Mouse (Mus musculus) CH12.LX (cell line): Measurements from ENCODE around the gene Rell1. TPM values are rescaled to one million over a fixed set of nuclear protein-coding genes. Genes with fewer than 3 reads are reported as not detected.

Experiments
- DNase-seq: peaks from one replicate; pipeline ENCODE4 v3.0.0-alpha.2; 2013; ENCODE audit errors: extremely low read depth
- H3K27ac ChIP-seq: 2 replicates; pipeline ENCODE4 v1.5.1; 2012; ENCODE audit warnings: low read depth, mild to moderate bottlenecking, control low read depth, moderate library complexity; ENCODE audit not compliant: insufficient read depth
- H3K27me3 ChIP-seq: replicated peaks from 2 replicates; pipeline ENCODE3; 2012; ENCODE audit warnings: inconsistent platforms
- H3K36me3 ChIP-seq, 2 experiments: replicated peaks in 1 of 2; 2 replicates each; pipeline versions ENCODE3 to v1.6.1; 2012; ENCODE audit warnings: inconsistent platforms in 1 of 2, low read length in 1 of 2, mild to moderate bottlenecking in 1 of 2, mixed read lengths in 1 of 2, moderate library complexity in 1 of 2; ENCODE audit not compliant: control insufficient read depth in 1 of 2, insufficient read depth in 1 of 2
- H3K4me1 ChIP-seq, 2 experiments: 2 replicates each; pipeline ENCODE4 v1.6.1; 2012; ENCODE audit warnings: inconsistent platforms in 1 of 2, moderate library complexity in 1 of 2; ENCODE audit not compliant: insufficient read depth in 2 of 2, control insufficient read depth in 1 of 2
- H3K4me2 ChIP-seq: 2 replicates; pipeline ENCODE4 v1.6.1; 2012; ENCODE audit warnings: low read depth, mild to moderate bottlenecking, control low read depth; ENCODE audit not compliant: poor library complexity, insufficient read depth, severe bottlenecking
- H3K4me3 ChIP-seq, 3 experiments: fragments of 150-350 bp in 1 of 3; sonication (generic) in 1 of 3; replicated peaks in 1 of 3; 2 replicates each; pipeline versions ENCODE3 to v1.5.1; 2011 to 2012; ENCODE audit warnings: low read depth in 2 of 3, low read length in 2 of 3, mild to moderate bottlenecking in 2 of 3, moderate library complexity in 2 of 3, control low read depth in 1 of 3, improper control_type of control experiment in 1 of 3, inconsistent platforms in 1 of 3, mixed read lengths in 1 of 3; ENCODE audit not compliant: poor library complexity in 1 of 3
- H3K79me2 ChIP-seq: replicated peaks from 2 replicates; pipeline ENCODE4 v1.6.1; 2012; ENCODE audit warnings: mild to moderate bottlenecking, moderate library complexity; ENCODE audit not compliant: control insufficient read depth, poor library complexity, insufficient read depth, severe bottlenecking; ENCODE audit errors: extremely low read depth
- H3K9ac ChIP-seq: 2 replicates; pipeline ENCODE4 v1.6.1; 2012; ENCODE audit warnings: low read depth, mild to moderate bottlenecking, control low read depth, moderate library complexity; ENCODE audit not compliant: insufficient read depth
- H3K9me3 ChIP-seq: replicated peaks from 2 replicates; pipeline ENCODE3; 2012; ENCODE audit warnings: low read length, inconsistent platforms, mixed read lengths
- CTCF ChIP-seq, 2 experiments: IDR thresholded peaks in 1 of 2; conservative IDR thresholded peaks in 1 of 2; 2 replicates each; pipeline ENCODE4 v1.5.1; 2011 to 2012; ENCODE audit warnings: low read depth in 2 of 2, low read length in 2 of 2, improper control_type of control experiment in 1 of 2, inconsistent platforms in 1 of 2, mild to moderate bottlenecking in 1 of 2, moderate library complexity in 1 of 2
- ETS1 ChIP-seq: conservative IDR thresholded peaks from 2 replicates; pipeline ENCODE4 v1.6.1; 2012; ENCODE audit warnings: low read depth, mild to moderate bottlenecking, inconsistent platforms, low read length, improper control_type of control experiment, moderate library complexity
- HCFC1 ChIP-seq: IDR thresholded peaks from 2 replicates; pipeline ENCODE4 v1.6.1; 2012; ENCODE audit warnings: low read depth, mild to moderate bottlenecking, inconsistent platforms, low read length, improper control_type of control experiment
- JUND ChIP-seq: conservative IDR thresholded peaks from 2 replicates; pipeline ENCODE4 v1.6.1; 2011; ENCODE audit warnings: low read depth, low read length, improper control_type of control experiment
- KAT2A ChIP-seq: IDR thresholded peaks from 2 replicates; pipeline ENCODE4 v1.6.1; 2012; ENCODE audit warnings: low read length, improper control_type of control experiment, inconsistent platforms; ENCODE audit not compliant: insufficient replicate concordance
- MAFK ChIP-seq: IDR thresholded peaks from 2 replicates; pipeline ENCODE4 v1.6.1; 2011; ENCODE audit warnings: low read length, improper control_type of control experiment; ENCODE audit not compliant: insufficient replicate concordance
- MAX ChIP-seq: IDR thresholded peaks from 2 replicates; pipeline ENCODE4 v1.6.1; 2011; ENCODE audit warnings: low read length, improper control_type of control experiment
- MAZ ChIP-seq: IDR thresholded peaks from 2 replicates; pipeline ENCODE4 v1.6.1; 2012; ENCODE audit warnings: low read depth, mild to moderate bottlenecking, inconsistent platforms, low read length, improper control_type of control experiment, moderate library complexity
- MXI1 ChIP-seq: IDR thresholded peaks from 2 replicates; pipeline ENCODE4 v1.6.1; 2011; ENCODE audit warnings: mild to moderate bottlenecking, low read depth, low read length, improper control_type of control experiment
- MYC ChIP-seq: IDR thresholded peaks from 2 replicates; pipeline ENCODE4 v1.6.1; 2011; ENCODE audit warnings: low read depth, mild to moderate bottlenecking, improper control_type of control experiment, low read length
- POLR2A ChIP-seq: IDR thresholded peaks from 2 replicates; pipeline ENCODE4 v1.6.1; 2011; ENCODE audit warnings: low read depth, mild to moderate bottlenecking, improper control_type of control experiment, low read length
- RAD21 ChIP-seq: IDR thresholded peaks from 2 replicates; pipeline ENCODE4 v1.6.1; 2011; ENCODE audit warnings: low read depth, mild to moderate bottlenecking, low read length, improper control_type of control experiment, moderate library complexity
- RCOR1 ChIP-seq: conservative IDR thresholded peaks from 2 replicates; pipeline ENCODE4 v1.6.1; 2012; ENCODE audit warnings: low read depth, mild to moderate bottlenecking, inconsistent platforms, low read length, improper control_type of control experiment
- SMC3 ChIP-seq: IDR thresholded peaks from 2 replicates; pipeline ENCODE4 v1.6.1; 2011; ENCODE audit warnings: low read depth, low read length, improper control_type of control experiment
- TCF12 ChIP-seq: IDR thresholded peaks from 2 replicates; pipeline ENCODE4 v1.6.1; 2014; ENCODE audit warnings: low read depth, mild to moderate bottlenecking, inconsistent platforms, low read length, improper control_type of control experiment
- USF1 ChIP-seq: IDR thresholded peaks from 2 replicates; pipeline ENCODE4 v1.6.1; 2014; ENCODE audit warnings: low read depth, mild to moderate bottlenecking, inconsistent platforms, low read length, improper control_type of control experiment
- ZC3H11A ChIP-seq: IDR thresholded peaks from 2 replicates; pipeline ENCODE4 v1.6.1; 2012; ENCODE audit warnings: low read depth, mild to moderate bottlenecking, inconsistent platforms, low read length, improper control_type of control experiment
- ZKSCAN1 ChIP-seq: IDR thresholded peaks from 2 replicates; pipeline ENCODE4 v1.6.1; 2012; ENCODE audit warnings: low read depth, inconsistent platforms, low read length, improper control_type of control experiment, borderline replicate concordance
- ZMIZ1 ChIP-seq: IDR thresholded peaks from 2 replicates; pipeline ENCODE4 v1.6.1; 2012; ENCODE audit warnings: low read depth, mild to moderate bottlenecking, inconsistent platforms, low read length, improper control_type of control experiment
- ZNF384 ChIP-seq: IDR thresholded peaks from 2 replicates; pipeline ENCODE4 v1.6.1; 2012; ENCODE audit warnings: low read depth, low read length, improper control_type of control experiment, inconsistent platforms
- dilution Hi-C: fragments of 300-500 bp; cut with MboI; formaldehyde crosslinking; loops from 2 replicates; pipeline ENCODE4 v1.14.3; 2020; ENCODE audit warnings: low sequenced_read_pairs; ENCODE audit not compliant: extremely low pct_unique_long_range_greater_than_20kb, extremely low pct_ligation_motif_present
- in situ Hi-C: fragments of 300-500 bp; cut with MboI; formaldehyde crosslinking; loops from 3 replicates; pipeline ENCODE4 v1.14.3; 2019; ENCODE audit warnings: low sequenced_read_pairs, low pct_ligation_motif_present, low pct_unique_long_range_greater_than_20kb, mixed read lengths
- polyA plus RNA-seq: library from polyadenylated mRNA; unstranded; fragments of >175 nt; gene quantifications from 2 replicates; pipeline ENCODE4 v1.2.1, GENCODE M21; 2012; ENCODE audit warnings: low read depth; ENCODE audit not compliant: insufficient read length
- total RNA-seq, 2 experiments: library from RNA; depleted of rRNA; stranded (reverse); fragments of 300-350 nt in 1 of 2; fragments of >200 nt in 1 of 2; gene quantifications; 2 replicates each; pipeline ENCODE4 v1.2.3; 2012 to 2014

Rell1 gene
- total and polyA plus RNA-seq, 3 experiments, result 1.4 to 1.6 (median 1.5) TPM

DNA sequence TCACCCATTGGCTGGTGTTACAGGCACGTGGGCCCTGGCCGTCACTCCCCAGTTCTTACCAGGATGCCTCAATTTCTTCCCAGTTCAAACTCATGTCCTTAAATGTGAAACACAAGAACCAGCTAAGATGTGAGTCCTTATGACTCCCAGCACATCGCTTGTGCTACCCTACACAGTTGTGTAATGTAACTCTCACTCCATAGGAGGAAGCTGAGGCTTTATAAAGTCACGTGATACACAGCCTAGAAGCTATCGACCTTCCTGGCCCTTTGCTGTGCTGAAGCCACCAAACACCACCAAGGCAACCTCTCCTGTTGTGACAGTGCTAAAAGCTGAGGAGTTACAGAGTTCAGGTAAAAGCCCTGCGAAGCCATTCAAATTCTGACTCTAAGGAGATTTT, 33.1 kb downstream of the Rell1 start:
- Histone ChIP-seq H3K27me3 (no peaks in the 10 kb centered on the region), H3K4me2 (no peak overlapping the region), H3K4me3 (no peak overlapping the region), H3K4me1 (peaks cover 3 to 25% of the 10 kb centered on the region in 2 experiments), H3K36me3 (peaks cover 0 to 23% of the 10 kb centered on the region in 2 experiments), H3K9me3 (no peaks in the 10 kb centered on the region), H3K27ac (no peak overlapping the region), H3K9ac (no peak overlapping the region), H3K79me2 (no peaks in the 10 kb centered on the region)
- TF ChIP-seq HCFC1 (no peak), POLR2A (no peak), CTCF (conservative IDR thresholded peaks at IDR 0.05 in 1 of 2, IDR thresholded peaks at IDR 0.05 in 1 of 2; ENCODE audit: low read depth in 2 of 2, low read length in 2 of 2) (no peak), ETS1 (no peak), ZKSCAN1 (no peak), MXI1 (no peak), TCF12 (no peak), ZNF384 (no peak), JUND (no peak), MAZ (no peak), MAFK (no peak), KAT2A (no peak), MAX (no peak), RAD21 (no peak), SMC3 (no peak), MYC (no peak), USF1 (no peak), ZMIZ1 (no peak)
- dilution Hi-C loops (no loop called here), in situ Hi-C loops (no loop called here)
- no peak for DNase-seq

DNA sequence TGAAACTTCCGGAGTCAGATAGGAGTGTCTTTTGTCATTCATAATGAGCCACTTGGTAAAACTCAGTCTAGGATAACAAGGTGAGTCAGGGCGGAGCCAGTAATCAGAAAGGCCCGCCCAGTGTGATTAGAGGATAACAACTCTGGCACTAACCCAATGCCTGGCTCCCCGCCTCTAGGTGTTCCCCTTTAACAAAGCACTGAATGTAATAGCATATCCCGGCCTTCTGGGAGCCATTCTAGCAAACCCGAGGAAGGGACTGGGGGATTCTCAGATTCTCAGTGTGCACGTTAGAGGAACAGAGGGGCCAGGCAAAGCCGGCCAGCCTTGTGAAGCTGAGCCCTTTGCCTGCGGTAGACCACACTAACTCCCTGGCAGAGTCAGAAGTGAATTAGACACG, 35.9 kb downstream of the Rell1 start:
- peaks cover 0 to 35% of the 10 kb centered on the region in 2 experiments for H3K36me3 ChIP-seq
- no peak overlapping the region for H3K27ac ChIP-seq
- no peak overlapping the region for H3K4me3 ChIP-seq
- no peak overlapping the region for H3K9ac ChIP-seq
- no peaks in the 10 kb centered on the region for H3K79me2 ChIP-seq
- H3K9me3 ChIP-seq, result no peaks in the 10 kb centered on the region
- no peak overlapping the region for H3K4me2 ChIP-seq
- in situ Hi-C loops, result no loop called here
- dilution Hi-C loops, result no loop called here
- H3K4me1 ChIP-seq, result peaks cover 0 to 5% of the 10 kb centered on the region in 2 experiments; a peak in 1 of 4 replicates
- no peak for DNase-seq
- no peak for TF ChIP-seq ZNF384
- TF ChIP-seq RCOR1, result no peak
- TF ChIP-seq ZC3H11A, result no peak
- no peak for TF ChIP-seq MAX
- TF ChIP-seq ZKSCAN1, result no peak
- no peak for TF ChIP-seq POLR2A
- TF ChIP-seq, all 38 proteins: peak for 0
- H3K27me3 ChIP-seq, result no peaks in the 10 kb centered on the region
